Mouse (Mus musculus) brown adipose tissue, adult 24 weeks (tissue): ENCODE results near the gene Nprl2. TPM values are rescaled to one million over a fixed set of nuclear protein-coding genes. Genes with fewer than 3 reads are reported as not detected.

Source experiments
- H3K27ac ChIP-seq: fragments of 200-500 bp; replicated peaks from 2 replicates; pipeline ENCODE4 v1.5.1; 2012; ENCODE audit warnings: low read depth, mild to moderate bottlenecking, low read length
- H3K4me1 ChIP-seq: fragments of 200-500 bp; 2 replicates; pipeline ENCODE4 v1.6.1; 2012; ENCODE audit warnings: low read length, mixed read lengths; ENCODE audit not compliant: control insufficient read depth, insufficient read depth, insufficient read length
- H3K4me3 ChIP-seq: fragments of 200-500 bp; 2 replicates; pipeline ENCODE4 v1.5.1; 2012; ENCODE audit warnings: low read depth, mild to moderate bottlenecking, low read length, moderate library complexity; ENCODE audit not compliant: insufficient read depth
- polyA plus RNA-seq: library from polyadenylated mRNA; stranded (reverse); fragments of >200 nt; gene quantifications from 2 replicates; pipeline ENCODE4 v1.2.4, GENCODE M21; 2012; ENCODE audit not compliant: missing spikeins, insufficient read depth, insufficient read length

Nprl2 gene
- polyA plus RNA-seq: 19.2 and 22.5 TPM in 2 replicates

- peak within 1 kb of the TSS; percentile 96 for H3K4me3 ChIP-seq
- peak within 1 kb of the TSS; percentile 88 for H3K27ac ChIP-seq
- peaks cover 7% of the 10 kb centered on the region for H3K4me1 ChIP-seq
Observed at GRCm38 (mm10) chr9:107541474-107542351, at the start of gene Nprl2, which contains the start of gene Cyb561d2. TSS of gene Nprl2 (plus strand) at chr9:107542226. TSS of gene Cyb561d2 (minus strand) at chr9:107542193.

GRCm38 (mm10) chr9:107493511-107493910 is 48.5 kb upstream of the Nprl2 start:
- H3K4me3 ChIP-seq: no peak overlapping the region
- H3K27ac ChIP-seq: no peak overlapping the region
- no peaks in the 10 kb centered on the region for H3K4me1 ChIP-seq

GRCm38 (mm10) chr9:107494238-107494637 is 47.8 kb upstream of the Nprl2 start:
- Histone ChIP-seq H3K27ac (no peak overlapping the region), H3K4me3 (no peak overlapping the region), H3K4me1 (no peaks in the 10 kb centered on the region)

DNA sequence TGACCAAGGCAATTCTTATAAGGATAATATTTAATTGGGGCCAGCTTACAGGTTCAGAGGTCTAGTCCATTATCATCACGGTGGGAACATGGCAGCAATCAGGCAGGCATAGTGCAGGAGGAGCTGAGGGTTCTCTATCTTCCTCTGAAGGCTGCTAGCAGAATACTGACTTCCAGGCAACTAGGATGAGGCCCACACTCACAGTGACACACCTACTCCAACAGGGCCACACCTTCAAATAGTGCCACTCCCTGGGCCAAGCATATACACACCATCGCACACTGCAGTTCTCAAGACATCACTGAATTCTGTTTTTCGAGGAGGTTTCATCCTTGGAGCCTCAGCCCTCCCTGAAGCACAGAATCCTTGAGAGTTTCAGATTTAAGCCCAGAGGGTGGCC is 45.7 kb upstream of the Nprl2 start:
- Histone ChIP-seq H3K4me1 (no peaks in the 10 kb centered on the region), H3K27ac (no peak overlapping the region), H3K4me3 (no peak overlapping the region)

DNA sequence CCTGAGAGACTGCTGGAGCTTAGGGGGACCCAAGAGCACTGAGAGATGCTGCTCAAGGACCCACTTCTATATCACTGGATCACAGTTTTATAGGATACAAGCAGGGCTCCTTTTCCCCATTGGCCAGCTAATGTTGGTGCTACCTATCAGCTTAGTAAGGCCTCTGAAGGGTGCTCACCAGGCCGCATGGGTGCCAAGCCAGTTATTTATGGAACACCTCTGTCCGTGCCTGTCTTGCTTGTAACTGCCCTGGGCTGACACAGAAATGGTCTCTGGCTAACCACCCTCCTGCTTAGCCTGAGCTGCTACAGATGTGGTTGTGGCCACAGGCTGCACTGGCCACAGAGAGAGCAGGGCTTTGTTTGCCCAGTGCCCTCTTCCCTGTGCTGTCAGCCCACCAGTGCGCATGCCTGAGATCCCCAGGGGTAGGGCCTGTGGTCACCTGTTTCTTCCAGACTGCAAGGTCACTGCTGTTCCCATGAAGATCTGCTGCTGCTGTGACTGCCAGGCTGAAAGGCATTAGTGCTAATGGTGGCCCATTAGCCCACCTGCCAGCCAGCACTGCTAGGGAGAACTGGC is 41.2 kb upstream of the Nprl2 start:
- Histone ChIP-seq H3K4me1 (no peaks in the 10 kb centered on the region), H3K4me3 (no peak overlapping the region), H3K27ac (no peak overlapping the region)

DNA sequence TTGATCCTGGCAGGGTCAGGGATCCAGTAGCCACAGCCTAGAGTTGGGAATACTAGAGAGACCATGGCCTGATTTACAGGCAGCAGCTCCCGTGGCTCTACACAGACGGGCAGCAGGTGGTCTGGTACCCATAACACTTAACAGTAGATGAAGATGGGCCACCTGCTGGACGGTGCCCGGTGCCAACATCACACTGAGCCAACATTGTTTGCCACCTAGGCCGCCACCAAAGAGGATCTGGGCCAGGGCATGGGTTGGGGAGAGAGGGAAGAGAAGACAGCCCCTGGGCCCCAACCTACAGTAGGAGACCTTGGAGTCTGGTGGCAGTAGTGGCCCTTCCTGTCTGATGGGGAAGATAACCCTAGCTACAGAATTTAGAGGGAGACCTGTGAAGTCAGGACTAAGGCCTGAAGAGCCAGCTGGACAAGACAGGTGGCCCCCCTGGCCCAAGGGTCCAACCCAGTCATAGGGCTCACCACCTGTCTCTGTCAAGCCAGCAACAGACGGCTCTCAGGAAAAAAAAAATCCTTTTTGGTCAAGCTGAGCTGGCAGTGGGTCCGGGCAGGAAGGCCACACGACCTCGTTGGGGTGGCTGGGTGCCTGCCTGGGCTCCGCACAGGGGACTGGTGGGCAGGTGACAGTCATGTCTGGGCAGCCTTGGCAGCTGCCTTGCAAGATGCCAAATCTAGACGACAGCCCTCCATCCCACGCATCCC is 39.7 kb upstream of the Nprl2 start:
- no peak overlapping the region for H3K27ac ChIP-seq
- no peaks in the 10 kb centered on the region for H3K4me1 ChIP-seq
- H3K4me3 ChIP-seq: no peak overlapping the region

DNA sequence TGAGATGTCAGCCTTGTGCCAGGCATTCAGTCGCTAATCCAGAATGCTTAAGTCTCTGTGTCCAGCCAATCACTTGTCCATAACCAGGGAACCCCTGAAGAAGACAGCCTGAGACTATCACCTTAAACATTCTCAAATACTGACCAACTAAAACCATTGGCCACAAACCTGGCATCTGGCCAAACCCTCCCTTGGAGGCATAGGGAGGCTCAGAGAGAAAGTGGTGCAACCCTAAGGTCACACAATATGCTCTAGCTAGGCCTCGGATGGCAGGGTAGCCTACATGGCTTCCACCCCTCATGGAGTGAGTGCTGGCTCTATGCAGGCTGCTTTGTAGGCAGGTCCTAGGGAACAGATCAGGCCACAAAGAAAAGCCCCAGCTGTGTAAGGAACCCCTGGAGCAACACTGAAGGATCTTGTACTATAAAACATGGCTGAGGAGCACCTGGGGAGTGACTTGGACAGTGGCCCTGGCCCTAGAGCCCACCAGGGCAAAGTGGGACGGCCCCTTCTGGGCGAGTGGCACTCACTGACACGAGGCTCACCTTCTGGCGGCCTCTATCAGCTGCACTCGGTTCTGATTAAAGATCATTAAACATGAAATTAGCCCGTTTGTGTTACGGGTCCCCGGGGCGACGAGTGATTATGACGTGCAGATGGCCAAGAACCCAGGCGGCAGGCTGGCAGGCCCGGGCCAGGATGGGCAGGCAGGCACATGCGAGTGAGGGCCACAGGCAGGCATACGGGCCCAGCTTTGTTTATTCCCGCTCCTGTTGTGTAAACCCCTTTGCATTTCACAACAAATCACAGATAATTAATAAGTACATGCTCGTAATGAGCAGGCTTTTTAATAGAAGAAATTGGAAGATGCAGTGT is 37.1 kb upstream of the Nprl2 start:
- Histone ChIP-seq H3K27ac (no peak overlapping the region), H3K4me3 (no peak overlapping the region), H3K4me1 (no peaks in the 10 kb centered on the region)

GRCm38 (mm10) chr9:107508266-107508665 is 33.8 kb upstream of the Nprl2 start:
- H3K4me3 ChIP-seq: no peak overlapping the region
- no peak overlapping the region for H3K27ac ChIP-seq
- no peaks in the 10 kb centered on the region for H3K4me1 ChIP-seq

DNA sequence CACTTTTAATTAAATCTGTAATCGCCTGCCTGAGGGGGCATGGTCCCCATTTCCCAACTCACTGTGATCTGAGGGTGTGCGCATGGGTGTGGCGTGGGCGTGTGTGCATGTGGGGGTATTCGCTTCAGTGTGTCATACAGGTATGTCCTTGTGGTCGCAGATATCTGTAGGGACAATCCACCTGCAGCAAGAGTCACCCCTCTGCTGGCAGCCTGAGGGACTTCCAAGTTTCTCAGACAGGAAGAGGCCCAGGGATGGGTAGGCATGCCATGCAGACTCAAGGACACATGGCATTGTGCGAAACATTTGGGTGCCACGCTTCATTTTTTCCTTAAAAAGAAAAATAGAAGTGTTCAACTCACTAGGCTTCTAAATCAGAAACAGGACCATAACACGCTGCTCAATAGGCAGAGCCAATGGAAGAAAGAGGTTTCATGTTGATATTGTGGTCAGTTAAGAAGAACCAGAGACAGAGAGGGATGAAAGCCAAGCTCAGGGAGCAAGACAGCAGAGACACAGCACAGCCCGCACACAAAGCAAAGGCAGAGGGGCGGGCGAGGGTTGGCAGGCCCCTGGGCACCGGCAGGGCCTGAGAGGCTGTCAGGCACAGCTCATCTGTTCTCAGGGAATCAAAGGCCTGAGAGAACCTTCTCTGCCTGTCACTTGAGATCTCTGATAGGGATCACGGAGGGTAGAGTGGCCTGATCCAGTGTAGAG is 31.5 kb upstream of the Nprl2 start:
- Histone ChIP-seq H3K4me3 (no peak overlapping the region), H3K4me1 (no peaks in the 10 kb centered on the region), H3K27ac (no peak overlapping the region)

DNA sequence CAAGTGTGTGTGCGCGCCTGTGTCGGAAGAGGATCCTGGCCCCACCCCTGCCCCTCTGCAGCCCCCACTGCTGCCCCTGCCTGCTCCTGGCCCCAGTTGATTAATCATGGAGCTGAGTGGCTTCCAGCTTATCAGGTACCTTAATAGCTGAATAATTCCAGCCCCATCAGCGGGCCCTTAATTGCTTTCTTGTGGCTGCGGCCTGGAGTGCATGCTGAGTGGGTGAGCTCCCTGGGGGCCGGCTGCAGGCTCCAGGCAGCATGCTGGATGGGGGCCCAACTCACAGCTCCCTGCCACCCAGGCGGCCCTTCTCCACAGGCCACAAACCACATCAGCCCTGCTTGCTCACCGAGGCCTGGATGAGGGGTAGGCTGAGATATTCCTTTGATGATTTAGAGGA is 30.6 kb upstream of the Nprl2 start:
- H3K4me3 ChIP-seq: no peak overlapping the region
- no peak overlapping the region for H3K27ac ChIP-seq
- H3K4me1 ChIP-seq: no peaks in the 10 kb centered on the region

GRCm38 (mm10) chr9:107512326-107512725 is 29.7 kb upstream of the Nprl2 start:
- no peak overlapping the region for H3K27ac ChIP-seq
- no peak overlapping the region for H3K4me3 ChIP-seq
- H3K4me1 ChIP-seq: no peaks in the 10 kb centered on the region

DNA sequence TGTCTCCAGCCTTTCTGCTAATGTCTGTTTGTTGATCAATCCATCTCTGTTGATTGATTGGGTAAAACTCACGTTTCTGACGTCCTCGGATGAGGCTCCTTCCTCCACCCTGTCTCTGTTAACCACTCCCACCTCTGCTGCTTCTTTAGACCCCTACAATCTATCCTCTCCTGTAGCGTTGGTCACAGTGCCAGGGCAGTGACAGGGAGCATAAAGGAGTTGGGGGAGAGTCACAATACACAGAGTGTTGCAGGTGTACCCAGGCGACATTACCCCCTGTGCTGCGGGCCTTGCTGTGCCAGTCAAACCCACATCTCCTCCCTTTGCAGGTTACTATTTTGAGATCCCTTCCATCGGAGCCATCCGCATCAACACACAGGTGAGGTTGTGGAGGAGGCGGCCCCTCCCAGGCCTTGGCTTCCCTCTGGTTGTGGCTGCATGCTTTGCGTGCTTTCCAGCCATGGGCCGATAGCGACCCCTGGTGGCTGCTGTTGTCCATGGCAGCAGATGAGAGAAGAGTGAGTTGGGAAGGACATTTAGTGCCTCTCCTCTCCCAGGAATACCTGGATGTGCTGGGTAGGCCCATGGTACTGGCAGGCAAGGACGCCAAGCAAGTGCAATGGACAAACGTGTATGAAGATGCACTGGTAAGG is 27.6 kb upstream of the Nprl2 start:
- no peaks in the 10 kb centered on the region for H3K4me1 ChIP-seq
- H3K27ac ChIP-seq: no peak overlapping the region
- H3K4me3 ChIP-seq: no peak overlapping the region

DNA sequence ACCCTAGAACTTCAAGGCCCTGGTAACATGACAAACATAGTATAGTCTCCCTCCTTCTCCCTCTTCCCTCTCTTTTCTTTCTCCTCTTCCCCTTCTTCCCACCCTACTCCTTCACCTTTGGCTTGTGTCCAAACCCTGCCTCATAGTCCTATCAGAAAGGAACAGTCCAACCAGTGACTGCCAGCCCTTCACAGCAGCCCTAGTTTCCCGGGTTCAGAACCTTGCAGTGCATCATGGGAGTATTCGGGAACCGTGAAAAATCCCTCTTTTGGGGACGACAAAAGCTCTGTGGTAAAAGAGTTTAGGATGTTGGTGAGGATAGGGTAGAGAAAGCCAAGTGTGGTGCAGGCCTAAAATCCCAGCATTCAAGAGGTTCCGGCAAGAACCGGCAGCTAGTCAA is 21.7 kb upstream of the Nprl2 start:
- H3K4me3 ChIP-seq: no peak overlapping the region
- no peak overlapping the region for H3K27ac ChIP-seq
- no peaks in the 10 kb centered on the region for H3K4me1 ChIP-seq

DNA sequence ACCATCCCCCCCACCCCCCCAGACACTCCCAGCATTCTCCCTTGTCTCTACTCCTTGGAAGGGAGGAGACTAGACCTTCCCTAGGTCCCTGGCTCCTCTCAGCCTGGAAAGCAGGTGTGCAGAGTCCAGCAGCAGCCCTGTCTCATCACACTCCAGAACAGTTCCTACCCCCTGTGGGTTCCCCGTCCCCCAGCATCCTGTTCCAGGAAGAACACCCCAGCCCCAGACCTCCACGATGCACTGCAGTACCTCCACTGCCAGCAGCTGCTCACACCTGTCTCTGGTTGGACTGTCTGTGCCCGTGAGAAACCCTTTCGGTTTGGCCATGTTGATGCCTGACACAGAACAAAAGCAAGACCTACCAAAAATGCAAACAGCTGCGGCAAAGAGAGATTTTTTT is 20.8 kb upstream of the Nprl2 start:
- H3K4me1 ChIP-seq: no peaks in the 10 kb centered on the region
- H3K27ac ChIP-seq: no peak overlapping the region
- no peak overlapping the region for H3K4me3 ChIP-seq
